Comparison of ENCODE assay signal across 9 mouse cellular contexts in genomic region chr13:114523116-114523515, GRCm38 (mm10).
DNase-seq lines count a peak whose midpoint lies in the region; ATAC-seq lines count a peak whose summit lies in the region.
"Had no signal": no experiment of that assay in that cellular context is flagged by ENCODE, and none has a peak within 500 bp of the region (broad histone marks: within the 10 kb centered on the region; RNA-seq: fewer than 3 reads in every experiment).

No protein-coding gene starts in this region.

- no peak overlapping the region for H3K27ac ChIP-seq in neural tube, embryonic 11.5 days (ENCODE audit: low read depth, low read length)
- H3K27ac ChIP-seq: heart, embryonic 15.5 days had no signal

- peak; percentile 42; the same call in 1 of the 2 replicates for ATAC-seq in common myeloid progenitor, adult 5-6 weeks (replicated peaks; ENCODE audit: low read depth, poor library complexity, severe bottlenecking)
- peak; percentile 75 for ATAC-seq in neural tube, embryonic 11.5 days (ENCODE audit: insufficient read depth, low FRiP score, low TSS enrichment)

- peak; percentile 4 to 17 for DNase-seq in heart, adult 18-20 months
- no peak for DNase-seq in heart, adult 11 months
- peak; percentile 44 for DNase-seq in 3T3-L1 (ENCODE audit: low read depth, low spot score)
- peak; percentile 19 to 22 for DNase-seq in left cerebral cortex, postnatal 14 days (ENCODE audit: low spot score in 2 of 2)
- DNase-seq in neural tube, embryonic 11.5 days (ENCODE audit: low spot score): peak; percentile 39
- no peak for DNase-seq in spleen, postnatal 4 days (ENCODE audit: low spot score in 2 of 2)
- no peak for DNase-seq in cerebellum, adult 11 months

- no peak overlapping the region for H3K4me2 ChIP-seq in neural tube, embryonic 11.5 days (ENCODE audit: low read depth)
- H3K4me2 ChIP-seq: heart, embryonic 15.5 days had no signal

- no peak overlapping the region for H3K9ac ChIP-seq in neural tube, embryonic 11.5 days (ENCODE audit: low read length)
- H3K9ac ChIP-seq: heart, embryonic 15.5 days had no signal

- no peaks in the 10 kb centered on the region for H3K36me3 ChIP-seq in neural tube, embryonic 11.5 days (ENCODE audit: control insufficient read depth, insufficient read depth, low read length)
- H3K36me3 ChIP-seq: heart, embryonic 15.5 days had no signal

- H3K4me3 ChIP-seq in neural tube, embryonic 11.5 days (ENCODE audit: low read depth, low read length): no peak overlapping the region
- H3K4me3 ChIP-seq: heart, embryonic 15.5 days had no signal

- 31% methylated on average over 3 of the region's 3 CpGs for WGBS in neural tube, embryonic 11.5 days

- no peaks in the 10 kb centered on the region for H3K9me3 ChIP-seq in neural tube, embryonic 11.5 days (ENCODE audit: control insufficient read depth, low read length)
- H3K9me3 ChIP-seq: heart, embryonic 15.5 days had no signal

- intact Hi-C loops in left cerebral cortex, postnatal 14 days (cut with DNase I): loop anchor here (5.0 kb wide), 1 partner anchor 646 kb away; no protein-coding TSS in a partner anchor

- H3K27me3 ChIP-seq in neural tube, embryonic 11.5 days (ENCODE audit: control insufficient read depth, insufficient read depth, low read length): no peaks in the 10 kb centered on the region
- H3K27me3 ChIP-seq: heart, embryonic 15.5 days had no signal

- no peaks in the 10 kb centered on the region for H3K4me1 ChIP-seq in neural tube, embryonic 11.5 days (ENCODE audit: control insufficient read depth, insufficient read depth, low read length)
- H3K4me1 ChIP-seq: heart, embryonic 15.5 days had no signal

Comparison
In these comparisons a context has a peak if more than half of its experiments do, and no peak if none do; other contexts are left out.
1. DNase-seq: peak in heart, adult 18-20 months (2 of 2), 3T3-L1 (single experiment), left cerebral cortex, postnatal 14 days (2 of 2) and neural tube, embryonic 11.5 days (single experiment); none in heart, adult 11 months (single experiment), spleen, postnatal 4 days (0 of 2) and cerebellum, adult 11 months (single experiment).